Mouse (Mus musculus): Measurements from ENCODE around the gene Thsd4.

DNA sequence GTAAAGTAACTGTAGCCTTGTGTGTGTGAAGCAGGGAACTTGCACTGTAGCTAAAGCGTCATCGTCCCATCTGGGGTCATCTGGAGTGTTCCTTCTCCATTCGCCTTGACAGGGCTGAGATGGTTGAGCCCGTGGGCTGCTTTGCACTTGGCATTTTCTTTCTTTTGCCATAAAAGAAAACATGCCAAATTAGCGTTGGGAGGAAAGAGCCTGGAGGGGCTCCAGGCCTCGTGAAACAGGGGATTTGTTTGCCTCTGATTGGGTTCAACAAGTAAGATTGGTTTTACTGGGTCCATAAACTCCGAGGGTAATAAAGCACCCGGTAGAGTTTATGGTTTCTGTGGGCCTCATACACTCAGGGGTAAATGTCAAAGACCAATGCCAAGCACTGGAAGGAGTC, 519.5 kb downstream of the Thsd4 start:
- TF ChIP-seq POLR2A (IDR thresholded peaks at IDR 0.05; ENCODE audit: low read depth, low read length) (no peak), CTCF (IDR thresholded peaks at IDR 0.05; ENCODE audit: extremely low read depth, insufficient read length, insufficient replicate concordance, low read depth, low read length) (no peak)

All from small intestine, adult 2 months (tissue).